Comparison of ENCODE assay signal across 19 mouse cellular contexts in the genomic region with DNA sequence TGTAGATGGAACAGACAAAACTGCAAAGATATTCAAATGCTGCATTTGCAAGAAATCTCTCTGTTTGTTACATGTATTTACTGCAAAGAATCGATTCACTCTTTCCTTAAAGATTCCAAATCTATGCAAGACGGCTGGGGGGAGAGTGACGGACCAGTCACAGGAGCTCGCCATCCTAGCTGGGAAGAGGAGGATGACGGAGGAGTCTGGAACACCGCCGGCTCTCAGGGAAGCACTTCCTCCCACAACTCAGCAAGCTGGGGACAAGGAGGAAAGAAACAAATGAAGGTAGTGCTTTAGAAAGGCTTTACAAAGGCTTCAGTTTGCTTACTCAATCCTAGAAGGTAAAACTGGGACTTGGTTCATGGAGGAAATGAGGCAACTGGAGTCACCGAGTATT.
"Had no signal": no experiment of that assay in that cellular context is flagged by ENCODE, and none has a peak within 500 bp of the region (broad histone marks: within the 10 kb centered on the region; RNA-seq: fewer than 3 reads in every experiment).

No protein-coding gene starts in this region.

- H3K9me3 ChIP-seq: limb, embryonic 13.5 days; liver, embryonic 13.5 days; midbrain, embryonic 12.5 days; midbrain, embryonic 15.5 days; neural tube, embryonic 12.5 days; neural tube, embryonic 15.5 days had no signal

- H3K27ac ChIP-seq: kidney, postnatal 0 days; layer of hippocampus, adult 2 months; left cerebral cortex, adult 2 months; limb, embryonic 13.5 days; liver, embryonic 13.5 days; macrophage; midbrain, embryonic 12.5 days; midbrain, embryonic 15.5 days; neural tube, embryonic 12.5 days; neural tube, embryonic 15.5 days; stomach, postnatal 0 days had no signal

- H3K9ac ChIP-seq: limb, embryonic 13.5 days; liver, embryonic 13.5 days; midbrain, embryonic 12.5 days; midbrain, embryonic 15.5 days; neural tube, embryonic 12.5 days; neural tube, embryonic 15.5 days had no signal

- H3K4me3 ChIP-seq: layer of hippocampus, adult 2 months; left cerebral cortex, adult 2 months; limb, embryonic 13.5 days; liver, embryonic 13.5 days; midbrain, embryonic 12.5 days; midbrain, embryonic 15.5 days; neural tube, embryonic 12.5 days; neural tube, embryonic 15.5 days had no signal

- H3K4me1 ChIP-seq: limb, embryonic 13.5 days; liver, embryonic 13.5 days; midbrain, embryonic 12.5 days; midbrain, embryonic 15.5 days; neural tube, embryonic 12.5 days; neural tube, embryonic 15.5 days had no signal

- H3K27me3 ChIP-seq: limb, embryonic 13.5 days; liver, embryonic 13.5 days; midbrain, embryonic 12.5 days; midbrain, embryonic 15.5 days; neural tube, embryonic 12.5 days; neural tube, embryonic 15.5 days had no signal

- ATAC-seq: intestine, postnatal 0 days; midbrain, embryonic 15.5 days had no signal

- DNase-seq: layer of hippocampus, adult 9-11 months; left cerebral cortex, postnatal 4 days; liver, embryonic 13.5 days; lung, adult 2 months; lung, postnatal 14 days; thymus, adult 2 months; thymus, postnatal 14 days; thymus, postnatal 4 days had no signal

- H3K4me2 ChIP-seq: limb, embryonic 13.5 days; liver, embryonic 13.5 days; midbrain, embryonic 12.5 days; midbrain, embryonic 15.5 days; neural tube, embryonic 12.5 days; neural tube, embryonic 15.5 days had no signal
